ENCODE assay signal across 8 mouse cellular contexts in the genomic region with DNA sequence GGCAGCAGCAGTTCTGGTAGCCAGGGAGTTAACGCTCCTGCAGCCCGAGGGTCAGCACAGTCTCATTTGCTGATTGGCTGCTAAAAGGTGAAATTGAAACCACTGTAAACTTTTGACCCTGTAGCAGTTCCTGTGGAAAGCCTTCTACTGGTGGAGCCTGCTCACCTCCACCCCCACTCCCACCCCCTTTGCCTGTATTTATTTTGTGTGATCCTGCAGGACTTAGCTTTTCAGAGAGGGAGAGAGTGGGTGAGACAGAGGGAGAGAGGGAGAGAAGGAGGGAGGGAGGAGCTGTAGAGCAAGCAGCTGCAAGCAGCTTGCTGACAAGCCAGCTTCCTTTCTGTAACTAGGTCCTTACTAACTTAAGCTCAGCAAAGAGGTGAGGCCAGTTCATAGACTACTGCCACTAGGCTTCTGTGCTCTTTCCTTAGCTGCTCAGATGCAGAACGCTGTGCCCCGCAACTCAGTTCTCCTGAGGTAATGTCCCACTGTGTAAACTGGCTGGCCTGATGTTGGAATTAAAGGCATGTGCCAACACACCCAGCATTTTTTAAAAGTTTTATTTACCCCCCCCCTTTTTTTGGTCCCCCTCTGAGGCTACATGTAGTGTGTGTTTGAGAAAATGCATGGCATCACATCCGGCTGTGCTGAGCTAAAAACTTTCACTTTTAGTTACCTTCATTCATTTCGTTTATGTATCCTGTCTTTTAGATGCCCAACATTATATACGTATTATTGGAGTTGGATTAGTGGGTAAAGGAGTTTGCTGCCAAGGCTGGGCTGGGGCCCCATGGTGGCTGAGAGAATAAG. TPM values are rescaled to one million over a fixed set of nuclear protein-coding genes. Genes with fewer than 3 reads are reported as not detected.
A peak's percentile ranks its signal among the peaks of the same experiment; 100 is the strongest.
DNase-seq lines count a peak whose midpoint lies in the region; ATAC-seq and TF ChIP-seq lines count a peak whose summit lies in the region.

No protein-coding gene starts in this region.

- TF ChIP-seq CTCF in forebrain, postnatal 0 days (IDR thresholded peaks at IDR 0.05; ENCODE audit: low read depth), result no peak

- no peaks in the 10 kb centered on the region for H3K27me3 ChIP-seq in forebrain, postnatal 0 days (ENCODE audit: insufficient read depth, low read length)
- H3K27me3 ChIP-seq in hindbrain, embryonic 13.5 days, result no peaks in the 10 kb centered on the region
- no peaks in the 10 kb centered on the region for H3K27me3 ChIP-seq in limb, embryonic 13.5 days
- H3K27me3 ChIP-seq in midbrain, embryonic 13.5 days, result no peaks in the 10 kb centered on the region
- H3K27me3 ChIP-seq in stomach, embryonic 16.5 days (ENCODE audit: control insufficient read depth, insufficient read depth, low read length), result no peaks in the 10 kb centered on the region

- peak; percentile 77 for DNase-seq in adrenal gland, postnatal 14 days
- DNase-seq in forebrain, postnatal 0 days, result no peak
- DNase-seq in cerebellum, adult 8-10 months, result no peak

- no peaks in the 10 kb centered on the region for H3K9me3 ChIP-seq in forebrain, postnatal 0 days (ENCODE audit: low read length)
- H3K9me3 ChIP-seq in hindbrain, embryonic 13.5 days, result no peaks in the 10 kb centered on the region
- no peaks in the 10 kb centered on the region for H3K9me3 ChIP-seq in limb, embryonic 13.5 days
- H3K9me3 ChIP-seq in midbrain, embryonic 13.5 days, result no peaks in the 10 kb centered on the region
- no peaks in the 10 kb centered on the region for H3K9me3 ChIP-seq in stomach, embryonic 16.5 days (replicated peaks; ENCODE audit: control insufficient read depth, low read length)

- H3K9ac ChIP-seq in forebrain, postnatal 0 days, result peak overlapping the region; percentile 6; the same call in 1 of the 2 replicates
- H3K9ac ChIP-seq in hindbrain, embryonic 13.5 days, result peak overlapping the region; percentile 40; the same call in 1 of the 2 replicates
- H3K9ac ChIP-seq in limb, embryonic 13.5 days, result 0 out of 2 replicates have a peak overlapping the region, but pooled peaks have one; percentile 51
- H3K9ac ChIP-seq in midbrain, embryonic 13.5 days (replicated peaks), result peak overlapping the region; percentile 8; the same call in 1 of the 2 replicates
- peak overlapping the region; percentile 55 for H3K9ac ChIP-seq in stomach, embryonic 16.5 days (ENCODE audit: low read length)

- 35% methylated on average over 7 of the region's 7 CpGs for WGBS in forebrain, postnatal 0 days
- 37% methylated on average over 7 of the region's 7 CpGs for WGBS in hindbrain, embryonic 13.5 days
- WGBS in limb, embryonic 13.5 days, result 15% methylated on average over 7 of the region's 7 CpGs
- WGBS in midbrain, embryonic 13.5 days, result 40% methylated on average over 7 of the region's 7 CpGs
- 4% methylated on average over 7 of the region's 7 CpGs for WGBS in stomach, embryonic 16.5 days

- H3K4me3 ChIP-seq in forebrain, postnatal 0 days (ENCODE audit: low read depth, low read length), result no peak overlapping the region
- no peak overlapping the region for H3K4me3 ChIP-seq in hindbrain, embryonic 13.5 days
- peak overlapping the region; percentile 24 for H3K4me3 ChIP-seq in limb, embryonic 13.5 days
- H3K4me3 ChIP-seq in midbrain, embryonic 13.5 days (replicated peaks), result 0 out of 2 replicates have a peak overlapping the region, but pooled peaks have one; percentile 4
- H3K4me3 ChIP-seq in stomach, embryonic 16.5 days (replicated peaks; ENCODE audit: low read length), result peak overlapping the region; percentile 34

- H3K4me2 ChIP-seq in forebrain, postnatal 0 days (ENCODE audit: low read depth), result peak overlapping the region; percentile 26
- peak overlapping the region; percentile 44 for H3K4me2 ChIP-seq in hindbrain, embryonic 13.5 days
- H3K4me2 ChIP-seq in limb, embryonic 13.5 days (replicated peaks), result peak overlapping the region; percentile 59
- peak overlapping the region; percentile 33 for H3K4me2 ChIP-seq in midbrain, embryonic 13.5 days (replicated peaks)
- peak overlapping the region; percentile 60 for H3K4me2 ChIP-seq in stomach, embryonic 16.5 days (ENCODE audit: low read depth, low read length)

- peaks cover 9% of the 10 kb centered on the region; the same call in 1 of the 2 replicates for H3K4me1 ChIP-seq in forebrain, postnatal 0 days (ENCODE audit: insufficient read depth)
- peaks cover 27% of the 10 kb centered on the region for H3K4me1 ChIP-seq in hindbrain, embryonic 13.5 days (replicated peaks)
- H3K4me1 ChIP-seq in limb, embryonic 13.5 days, result peaks cover 41% of the 10 kb centered on the region
- H3K4me1 ChIP-seq in midbrain, embryonic 13.5 days (replicated peaks), result peaks cover 29% of the 10 kb centered on the region
- peaks cover 33% of the 10 kb centered on the region for H3K4me1 ChIP-seq in stomach, embryonic 16.5 days (ENCODE audit: control insufficient read depth, insufficient read depth, low read length)

- peak; percentile 59 for ATAC-seq in CD4-positive, CD25-positive, alpha-beta regulatory T cell, adult 4 months
- ATAC-seq in forebrain, postnatal 0 days, result peak; percentile 58
- peak; percentile 69 for ATAC-seq in hindbrain, embryonic 13.5 days (ENCODE audit: low FRiP score)
- peak; percentile 96 for ATAC-seq in limb, embryonic 13.5 days (ENCODE audit: low FRiP score, low read depth)
- ATAC-seq in midbrain, embryonic 13.5 days, result peak; percentile 63
- peak; percentile 95 for ATAC-seq in stomach, embryonic 16.5 days (ENCODE audit: insufficient read depth, low FRiP score)

- no peaks in the 10 kb centered on the region for H3K36me3 ChIP-seq in forebrain, postnatal 0 days (ENCODE audit: insufficient read depth)
- no peaks in the 10 kb centered on the region for H3K36me3 ChIP-seq in hindbrain, embryonic 13.5 days
- 0 out of 2 replicates have a peak, but pooled peaks cover 6% of the 10 kb centered on the region for H3K36me3 ChIP-seq in limb, embryonic 13.5 days
- no peaks in the 10 kb centered on the region for H3K36me3 ChIP-seq in midbrain, embryonic 13.5 days
- no peaks in the 10 kb centered on the region for H3K36me3 ChIP-seq in stomach, embryonic 16.5 days (ENCODE audit: control insufficient read depth, insufficient read depth, low read length)

- H3K27ac ChIP-seq in forebrain, postnatal 0 days (ENCODE audit: low read depth, low read length), result peak overlapping the region; percentile 1; the same call in 1 of the 2 replicates
- peak overlapping the region; percentile 82 for H3K27ac ChIP-seq in hindbrain, embryonic 13.5 days
- H3K27ac ChIP-seq in limb, embryonic 13.5 days, result peak overlapping the region; percentile 90
- peak overlapping the region; percentile 79 for H3K27ac ChIP-seq in midbrain, embryonic 13.5 days
- H3K27ac ChIP-seq in stomach, embryonic 16.5 days (ENCODE audit: low read length), result peak overlapping the region; percentile 96

RNA-seq across cellular contexts. Expression of a gene that starts 38.9 kb away (rescaled TPM):
- 10 to 100 TPM; 78.6 to 87.5 TPM for polyA plus RNA-seq in CD4-positive, CD25-positive, alpha-beta regulatory T cell, adult 4 months (2017; shearing (Covaris generic))
- 31.3 and 42.8 TPM in 2 replicates for total RNA-seq in adrenal gland, postnatal 14 days (2021)
- total RNA-seq in forebrain, postnatal 0 days (2014; rRNA removed), result 19.8 and 24.1 TPM in 2 replicates
- 6.6 and 9.8 TPM in 2 replicates for polyA plus RNA-seq in forebrain, postnatal 0 days (2015; fragmentation: Nextera tagmentation; extraction: Ambion mirVana)
- polyA plus RNA-seq in hindbrain, embryonic 13.5 days (2015; fragmentation: Nextera tagmentation; extraction: Ambion mirVana), result 12.0 and 13.1 TPM in 2 replicates
- polyA plus RNA-seq in limb, embryonic 13.5 days (2015; fragmentation: Nextera tagmentation; extraction: Ambion mirVana), result 14.0 and 17.4 TPM in 2 replicates
- 14.3 and 14.4 TPM in 2 replicates for polyA plus RNA-seq in midbrain, embryonic 13.5 days (2015; fragmentation: Nextera tagmentation; extraction: Ambion mirVana)
- polyA plus RNA-seq in stomach, embryonic 16.5 days (2015; fragmentation: Nextera tagmentation; extraction: Ambion mirVana), result 15.7 and 15.9 TPM in 2 replicates

Comparison
In these comparisons a context has a peak if more than half of its experiments do, and no peak if none do; other contexts are left out.
1. H3K27ac ChIP-seq: peak in every context shown above with its lines; median percentile 96 in stomach, embryonic 16.5 days; 90 in limb, embryonic 13.5 days; 82 in hindbrain, embryonic 13.5 days; 79 in midbrain, embryonic 13.5 days; 1 in forebrain, postnatal 0 days.
2. H3K4me3 ChIP-seq: peak in limb, embryonic 13.5 days (single experiment), midbrain, embryonic 13.5 days (single experiment) and stomach, embryonic 16.5 days (single experiment); none in forebrain, postnatal 0 days (single experiment) and hindbrain, embryonic 13.5 days (single experiment).
3. Peak in every context shown above with its lines, with median percentiles within 50 percentile points of each other: ATAC-seq, H3K4me2 ChIP-seq and H3K9ac ChIP-seq.